Mouse (Mus musculus) liver, postnatal 0 days (tissue): ENCODE results near the gene Fbxo40. TPM values are rescaled to one million over a fixed set of nuclear protein-coding genes. Genes with fewer than 3 reads are reported as not detected.

ENCODE experiments used
- ATAC-seq: fragments of 200-750 bp; cut with Nextera tagmentation; 2 replicates; pipeline ENCODE4 v1.8.0; 2017; ENCODE audit warnings: mild to moderate bottlenecking, moderate library complexity
- DNase-seq: peaks from one replicate; pipeline ENCODE4 v3.0.0-alpha.2; 2016
- H3K27ac ChIP-seq: fragments of 300-500 bp; sonication (generic); 2 replicates; pipeline ENCODE4 v1.5.1; 2014; ENCODE audit warnings: antibody characterized with exemption, moderate library complexity, mild to moderate bottlenecking, low read depth
- H3K27me3 ChIP-seq: fragments of 300-500 bp; sonication (generic); 2 replicates; pipeline ENCODE4 v1.6.1; 2014; ENCODE audit warnings: low read length, control low read depth, mixed read lengths; ENCODE audit not compliant: insufficient read depth
- H3K36me3 ChIP-seq: fragments of 300-500 bp; sonication (generic); replicated peaks from 2 replicates; pipeline ENCODE4 v1.6.1; 2014; ENCODE audit warnings: mild to moderate bottlenecking, control low read depth, low read length, moderate library complexity, mixed read lengths; ENCODE audit not compliant: insufficient read depth
- H3K4me1 ChIP-seq: fragments of 300-500 bp; sonication (generic); 2 replicates; pipeline ENCODE4 v1.6.1; 2014; ENCODE audit warnings: antibody characterized with exemption, mild to moderate bottlenecking, control low read depth; ENCODE audit not compliant: insufficient read depth
- H3K4me2 ChIP-seq: fragments of 300-500 bp; sonication (generic); 2 replicates; pipeline ENCODE4 v1.6.1; 2014; ENCODE audit warnings: low read depth, mild to moderate bottlenecking, low read length, moderate library complexity, mixed read lengths
- H3K4me3 ChIP-seq: fragments of 300-500 bp; sonication (generic); 2 replicates; pipeline ENCODE4 v1.5.1; 2014; ENCODE audit warnings: low read depth, low read length
- H3K9ac ChIP-seq: fragments of 300-500 bp; sonication (generic); replicated peaks from 2 replicates; pipeline ENCODE4 v1.6.1; 2014; ENCODE audit warnings: mild to moderate bottlenecking, moderate library complexity
- H3K9me3 ChIP-seq: fragments of 300-500 bp; sonication (generic); 2 replicates; pipeline ENCODE4 v1.6.1; 2016; ENCODE audit warnings: mild to moderate bottlenecking, control low read depth, low read length, mixed read lengths
- CTCF ChIP-seq: sonication (generic); IDR thresholded peaks from 2 replicates; pipeline ENCODE4 v1.5.1; 2016; ENCODE audit warnings: antibody characterized with exemption, low read depth
- EP300 ChIP-seq: IDR thresholded peaks from 2 replicates; pipeline ENCODE4 v1.6.1; 2016; ENCODE audit warnings: antibody characterized with exemption, low read depth, mild to moderate bottlenecking
- WGBS: fragments of 180-500 bp; shearing (Covaris S2); extraction: QIAGEN DNeasy Blood & Tissue Kit; methylation state at CpG from one replicate; pipeline ENCODE4 v1.1.7; 2014; ENCODE audit not compliant: insufficient replicate concordance; 5-methylcytosine and 5-hydroxymethylcytosine counted together
- polyA plus RNA-seq: library from polyadenylated mRNA; unstranded; fragments of >200 nt; fragmentation: Nextera tagmentation; extraction: Ambion mirVana; gene quantifications from 2 replicates; pipeline ENCODE4 v1.2.1, GENCODE M21; 2015

The Fbxo40 gene
- polyA plus RNA-seq, 1 experiment from 2014 or later, result not detected

- H3K4me2 ChIP-seq, result no peak overlapping the region
- no peak for ATAC-seq
- H3K27me3 ChIP-seq, result no peaks in the 10 kb centered on the region
- no peaks in the 10 kb centered on the region for H3K36me3 ChIP-seq
- H3K9ac ChIP-seq, result no peak overlapping the region
- H3K4me1 ChIP-seq, result peaks cover 4% of the 10 kb centered on the region; the same call in 1 of the 2 replicates
- H3K4me3 ChIP-seq, result no peak overlapping the region
- no peak for DNase-seq
- TF ChIP-seq CTCF (no peak), EP300 (no peak)
- no peak overlapping the region for H3K27ac ChIP-seq
- H3K9me3 ChIP-seq, result no peaks in the 10 kb centered on the region
Observed at GRCm38 (mm10) chr16:36988066-36988465, 2.2 kb downstream of the Fbxo40 start.

DNA sequence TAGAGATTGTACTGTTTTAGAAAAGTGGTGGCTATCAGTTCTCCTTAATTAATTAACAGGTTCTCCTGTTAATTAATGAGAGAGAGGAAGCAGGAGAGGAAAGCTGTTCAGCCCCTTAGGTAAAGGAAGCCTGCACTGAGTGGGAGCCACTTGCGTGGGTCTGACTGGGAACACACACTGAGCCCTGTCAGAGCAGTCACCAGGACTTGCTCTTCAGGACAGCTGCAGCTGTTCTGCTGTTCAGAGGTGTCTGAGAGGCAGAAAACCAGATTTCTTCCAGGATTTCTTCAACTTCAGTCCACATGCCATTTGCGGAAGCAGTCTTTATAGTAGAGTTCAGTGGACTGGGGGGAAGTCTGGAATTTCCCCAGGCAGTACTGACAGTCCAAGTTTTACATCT is 2.9 kb downstream of the Fbxo40 start:
- Histone ChIP-seq H3K4me1 (peaks cover 4% of the 10 kb centered on the region; the same call in 1 of the 2 replicates), H3K4me2 (no peak overlapping the region), H3K36me3 (no peaks in the 10 kb centered on the region), H3K9ac (no peak overlapping the region), H3K27me3 (no peaks in the 10 kb centered on the region), H3K9me3 (no peaks in the 10 kb centered on the region), H3K4me3 (no peak overlapping the region), H3K27ac (no peak overlapping the region)
- TF ChIP-seq CTCF (no peak), EP300 (no peak)
- no peak for ATAC-seq
- WGBS, result 83% methylated on average over 2 of the region's 2 CpGs
- no peak for DNase-seq

- Histone ChIP-seq H3K27me3 (no peaks in the 10 kb centered on the region), H3K9ac (no peak overlapping the region), H3K4me2 (peak overlapping the region; percentile 19), H3K4me1 (peaks cover 4% of the 10 kb centered on the region; the same call in 1 of the 2 replicates), H3K36me3 (no peaks in the 10 kb centered on the region), H3K4me3 (no peak overlapping the region), H3K9me3 (no peaks in the 10 kb centered on the region), H3K27ac (no peak overlapping the region)
- TF ChIP-seq EP300, result no peak
- TF ChIP-seq CTCF, result no peak
- peak; percentile 56 for ATAC-seq
- 35% methylated on average over 5 of the region's 5 CpGs for WGBS
- DNase-seq, result no peak
Observed at GRCm38 (mm10) chr16:36985636-36986042, 4.6 kb downstream of the Fbxo40 start.

DNA sequence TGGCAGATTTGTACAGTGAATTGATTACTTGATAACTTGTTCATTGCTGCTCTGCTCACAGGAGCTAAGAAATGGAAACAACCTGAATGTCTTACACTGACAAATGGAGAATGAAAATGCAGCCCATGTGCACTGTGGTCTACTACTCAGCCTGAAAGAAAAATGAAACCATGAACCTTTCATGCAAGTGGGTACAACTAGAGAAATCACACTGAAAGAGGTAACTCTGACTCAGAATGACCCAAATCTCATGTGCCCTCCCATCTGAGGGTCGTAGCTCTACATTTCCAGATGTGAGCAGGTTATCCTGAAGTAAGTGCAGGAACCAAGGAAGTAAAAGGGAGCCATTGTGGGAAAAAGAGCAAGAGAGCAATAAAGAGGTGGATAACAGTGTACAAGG is 6.5 kb downstream of the Fbxo40 start:
- ATAC-seq, result no peak
- Histone ChIP-seq H3K4me3 (no peak overlapping the region), H3K4me2 (no peak overlapping the region), H3K9ac (no peak overlapping the region), H3K9me3 (no peaks in the 10 kb centered on the region), H3K4me1 (peaks cover 4% of the 10 kb centered on the region; the same call in 1 of the 2 replicates), H3K27ac (no peak overlapping the region), H3K36me3 (no peaks in the 10 kb centered on the region), H3K27me3 (no peaks in the 10 kb centered on the region)
- TF ChIP-seq CTCF, result no peak
- TF ChIP-seq EP300, result no peak
- no peak for DNase-seq
- 72% methylated on average over 1 of the region's 1 CpGs for WGBS

DNA sequence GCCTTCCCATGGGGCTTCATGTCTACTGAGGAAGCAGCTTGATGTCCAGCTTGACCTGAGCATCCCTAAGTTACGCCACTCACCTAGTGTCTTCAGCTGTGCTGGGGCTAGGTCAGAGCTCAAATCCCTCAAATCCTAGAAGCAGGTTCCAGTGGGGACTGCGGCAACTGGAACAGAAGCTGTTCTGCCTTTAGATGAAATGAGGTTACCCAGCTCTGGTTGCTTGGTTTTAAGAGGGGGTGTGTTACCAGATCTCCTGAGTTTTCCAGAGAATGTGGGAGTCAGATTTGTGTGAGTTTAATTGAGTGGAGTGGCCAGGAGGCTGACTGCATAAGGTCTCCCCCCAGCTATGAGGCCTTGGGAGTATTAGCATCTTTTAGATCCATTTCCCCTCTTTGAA is 11.1 kb downstream of the Fbxo40 start:
- H3K36me3 ChIP-seq, result no peaks in the 10 kb centered on the region
- DNase-seq, result no peak
- TF ChIP-seq EP300, result no peak
- TF ChIP-seq CTCF, result no peak
- no peaks in the 10 kb centered on the region for H3K9me3 ChIP-seq
- no peak overlapping the region for H3K4me2 ChIP-seq
- H3K27me3 ChIP-seq, result no peaks in the 10 kb centered on the region
- no peak overlapping the region for H3K27ac ChIP-seq
- no peak for ATAC-seq
- H3K4me3 ChIP-seq, result no peak overlapping the region
- H3K4me1 ChIP-seq, result no peaks in the 10 kb centered on the region
- no peak overlapping the region for H3K9ac ChIP-seq
- WGBS, result 80% methylated on average over 2 of the region's 2 CpGs

GRCm38 (mm10) chr16:36963415-36963814 is 26.9 kb downstream of the Fbxo40 start:
- ATAC-seq, result no peak
- Histone ChIP-seq H3K9me3 (no peaks in the 10 kb centered on the region), H3K4me3 (no peak overlapping the region), H3K36me3 (peaks cover 6% of the 10 kb centered on the region), H3K4me1 (no peaks in the 10 kb centered on the region), H3K27me3 (no peaks in the 10 kb centered on the region), H3K27ac (no peak overlapping the region), H3K4me2 (no peak overlapping the region), H3K9ac (no peak overlapping the region)
- TF ChIP-seq CTCF, result no peak
- no peak for DNase-seq
- 75% methylated on average over 4 of the region's 4 CpGs for WGBS

DNA sequence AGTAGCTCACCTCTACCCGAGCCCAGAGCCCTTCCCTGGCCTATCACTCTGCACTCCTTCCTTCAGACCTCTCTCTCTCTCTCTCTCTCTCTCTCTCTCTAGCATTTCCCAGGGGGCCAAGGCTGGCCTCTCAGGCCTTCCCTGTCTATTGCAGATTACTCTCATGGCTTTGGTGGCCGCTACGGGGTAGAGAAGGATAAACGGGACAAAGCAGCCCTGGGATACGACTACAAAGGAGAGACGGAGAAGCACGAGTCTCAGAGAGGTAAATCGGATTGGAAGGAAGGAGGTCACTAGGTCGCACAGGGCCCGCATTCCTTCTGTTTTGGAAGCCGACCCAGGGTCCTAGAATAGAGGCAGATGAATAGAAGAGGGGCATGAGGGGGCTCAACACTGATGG is 35.2 kb downstream of the Fbxo40 start:
- ATAC-seq, result no peak
- no peak overlapping the region for H3K4me3 ChIP-seq
- no peak overlapping the region for H3K27ac ChIP-seq
- no peaks in the 10 kb centered on the region for H3K4me1 ChIP-seq
- no peak for TF ChIP-seq CTCF
- no peak for TF ChIP-seq EP300
- no peak overlapping the region for H3K4me2 ChIP-seq
- 83% methylated on average over 11 of the region's 11 CpGs for WGBS
- H3K9ac ChIP-seq, result no peak overlapping the region
- DNase-seq, result no peak
- peaks cover 11% of the 10 kb centered on the region; the same call in 1 of the 2 replicates for H3K36me3 ChIP-seq
- H3K9me3 ChIP-seq, result no peaks in the 10 kb centered on the region
- no peaks in the 10 kb centered on the region for H3K27me3 ChIP-seq
